Mouse (Mus musculus): ENCODE measurements around the gene Ap2a1. TPM values are rescaled to one million over a fixed set of nuclear protein-coding genes. Genes with fewer than 3 reads are reported as not detected.

The Ap2a1 gene
- total RNA-seq (2021), result 81.2 and 83.2 TPM in 2 replicates
- long read RNA-seq, experiment 1, transcript Ap2a1-202 (23 exons, 3,301 nt), result major isoform, 92 of 125 reads
- long read RNA-seq, experiment 1, partial matches to known transcripts, result 20 of 125 reads
- long read RNA-seq, experiment 1, other reads (novel, unspliced or antisense), result 11 of 125 reads
- long read RNA-seq, experiment 2, transcript Ap2a1-202 (23 exons, 3,301 nt), result major isoform, 63 of 100 reads
- long read RNA-seq, experiment 2, partial matches to known transcripts, result 15 of 100 reads
- long read RNA-seq, experiment 2, other reads (novel, unspliced or antisense), result 22 of 100 reads

GRCm38 (mm10) chr7:44929204-44930151, at the start of gene Ap2a1:
Gene Ap2a1 (minus strand): TSS chr7:44929496.
- DNase-seq, result peak; percentile 100

- no peak for DNase-seq
These were observed 49.0 kb upstream of the Ap2a1 start for GRCm38 (mm10) chr7:44978300-44978699.

- no peak for DNase-seq
These were observed 45.8 kb upstream of the Ap2a1 start for GRCm38 (mm10) chr7:44975117-44975419.

GRCm38 (mm10) chr7:44974383-44975116, 45.3 kb upstream of the Ap2a1 start, which contains the start of gene Cpt1c:
Gene Cpt1c (minus strand): TSS chr7:44974851.
- peak; percentile 91 for DNase-seq

GRCm38 (mm10) chr7:44973415-44974130, 44.3 kb upstream of the Ap2a1 start:
- DNase-seq, result no peak

GRCm38 (mm10) chr7:44971142-44971541, 41.8 kb upstream of the Ap2a1 start:
- no peak for DNase-seq

GRCm38 (mm10) chr7:44970231-44970691, 41.0 kb upstream of the Ap2a1 start:
- DNase-seq, result peak; percentile 93

- DNase-seq, result no peak
These were observed 37.3 kb upstream of the Ap2a1 start for GRCm38 (mm10) chr7:44966638-44967037.

- DNase-seq, result no peak
These were observed 36.7 kb upstream of the Ap2a1 start for GRCm38 (mm10) chr7:44965975-44966374.

GRCm38 (mm10) chr7:44964990-44965389, 35.7 kb upstream of the Ap2a1 start:
- DNase-seq, result no peak

GRCm38 (mm10) chr7:44962831-44963230, 33.5 kb upstream of the Ap2a1 start:
- no peak for DNase-seq

GRCm38 (mm10) chr7:44962337-44962736, 33.0 kb upstream of the Ap2a1 start:
- DNase-seq, result no peak

GRCm38 (mm10) chr7:44960512-44960910, 31.2 kb upstream of the Ap2a1 start:
- DNase-seq, result no peak

GRCm38 (mm10) chr7:44959874-44960511, 30.7 kb upstream of the Ap2a1 start:
- DNase-seq, result no peak

- DNase-seq, result no peak
These were observed 30.0 kb upstream of the Ap2a1 start for GRCm38 (mm10) chr7:44959281-44959680.

GRCm38 (mm10) chr7:44958208-44958607, 28.9 kb upstream of the Ap2a1 start:
- peak; percentile 74 for DNase-seq

GRCm38 (mm10) chr7:44957183-44957835, 28.0 kb upstream of the Ap2a1 start:
- DNase-seq, result peak; percentile 41

- DNase-seq, result no peak
These were observed 27.0 kb upstream of the Ap2a1 start for GRCm38 (mm10) chr7:44956266-44956665.

GRCm38 (mm10) chr7:44955628-44956027, 26.3 kb upstream of the Ap2a1 start:
- no peak for DNase-seq

- no peak for DNase-seq
These were observed 25.0 kb upstream of the Ap2a1 start for GRCm38 (mm10) chr7:44954091-44954885.
